Mouse (Mus musculus): ENCODE measurements around the gene Dmwd. TPM values are rescaled to one million over a fixed set of nuclear protein-coding genes. Genes with fewer than 3 reads are reported as not detected.

The Dmwd gene
- polyA plus RNA-seq, 1 experiment, result 16.3 TPM

- TF ChIP-seq POLR2A (IDR thresholded peaks at IDR 0.05; ENCODE audit: low read depth, low read length) (no peak), CTCF (IDR thresholded peaks at IDR 0.05; ENCODE audit: extremely low read depth, insufficient read length, insufficient replicate concordance, low read depth, low read length) (no peak)
Observed at GRCm38 (mm10) chr7:19054777-19055076, 21.3 kb upstream of the Dmwd start.

GRCm38 (mm10) chr7:19055108-19055507 lies 20.9 kb upstream of the Dmwd start:
- no peak overlapping the region for H3K27ac ChIP-seq (ENCODE audit: insufficient read depth, low read depth, low read length)
- no peak overlapping the region for H3K4me3 ChIP-seq (ENCODE audit: low read depth, low read length)
- TF ChIP-seq CTCF (IDR thresholded peaks at IDR 0.05; ENCODE audit: extremely low read depth, insufficient read length, insufficient replicate concordance, low read depth, low read length), result no peak
- no peak for TF ChIP-seq POLR2A (IDR thresholded peaks at IDR 0.05; ENCODE audit: low read depth, low read length)
- peaks cover 17% of the 10 kb centered on the region; the same call in 1 of the 2 replicates for H3K36me3 ChIP-seq (ENCODE audit: control insufficient read depth, insufficient read depth, low read length)
- WGBS, result 82% methylated on average over 8 of the region's 8 CpGs
- H3K4me1 ChIP-seq (ENCODE audit: control insufficient read depth, insufficient read depth, insufficient read length, low read length), result no peaks in the 10 kb centered on the region
- no peaks in the 10 kb centered on the region for H3K27me3 ChIP-seq (ENCODE audit: control insufficient read depth, insufficient read depth, low read length)

More at GRCm38 (mm10) chr7:19054777-19055076, 21.3 kb upstream of the Dmwd start:
- WGBS, result 80% methylated on average over 9 of the region's 9 CpGs
- no peak overlapping the region for H3K4me3 ChIP-seq (ENCODE audit: low read depth, low read length)
- H3K4me1 ChIP-seq (ENCODE audit: control insufficient read depth, insufficient read depth, insufficient read length, low read length), result no peaks in the 10 kb centered on the region
- no peaks in the 10 kb centered on the region for H3K27me3 ChIP-seq (ENCODE audit: control insufficient read depth, insufficient read depth, low read length)
- no peak overlapping the region for H3K27ac ChIP-seq (ENCODE audit: insufficient read depth, low read depth, low read length)
- H3K36me3 ChIP-seq (ENCODE audit: control insufficient read depth, insufficient read depth, low read length), result peaks cover 20% of the 10 kb centered on the region; the same call in 1 of the 2 replicates

GRCm38 (mm10) chr7:19057405-19057804 lies 18.6 kb upstream of the Dmwd start:
- 84% methylated on average over 10 of the region's 10 CpGs for WGBS
- TF ChIP-seq CTCF (IDR thresholded peaks at IDR 0.05; ENCODE audit: extremely low read depth, insufficient read length, insufficient replicate concordance, low read depth, low read length), result no peak
- TF ChIP-seq POLR2A (IDR thresholded peaks at IDR 0.05; ENCODE audit: low read depth, low read length), result no peak
- no peaks in the 10 kb centered on the region for H3K27me3 ChIP-seq (ENCODE audit: control insufficient read depth, insufficient read depth, low read length)
- H3K36me3 ChIP-seq (ENCODE audit: control insufficient read depth, insufficient read depth, low read length), result peaks cover 2% of the 10 kb centered on the region; the same call in 1 of the 2 replicates
- H3K4me1 ChIP-seq (ENCODE audit: control insufficient read depth, insufficient read depth, insufficient read length, low read length), result no peaks in the 10 kb centered on the region
- no peak overlapping the region for H3K27ac ChIP-seq (ENCODE audit: insufficient read depth, low read depth, low read length)
- no peak overlapping the region for H3K4me3 ChIP-seq (ENCODE audit: low read depth, low read length)

- no peak overlapping the region for H3K4me3 ChIP-seq (ENCODE audit: low read depth, low read length)
- 45% methylated on average over 13 of the region's 13 CpGs for WGBS
Observed at GRCm38 (mm10) chr7:19065896-19066295, 10.1 kb upstream of the Dmwd start.

GRCm38 (mm10) chr7:19067063-19067462 lies 9.0 kb upstream of the Dmwd start:
- no peaks in the 10 kb centered on the region for H3K4me1 ChIP-seq (ENCODE audit: control insufficient read depth, insufficient read depth, insufficient read length, low read length)
- H3K27ac ChIP-seq (ENCODE audit: insufficient read depth, low read depth, low read length), result no peak overlapping the region
- 41% methylated on average over 14 of the region's 14 CpGs for WGBS

More at GRCm38 (mm10) chr7:19065896-19066295, 10.1 kb upstream of the Dmwd start:
- Histone ChIP-seq H3K27ac (ENCODE audit: insufficient read depth, low read depth, low read length) (no peak overlapping the region), H3K4me1 (ENCODE audit: control insufficient read depth, insufficient read depth, insufficient read length, low read length) (no peaks in the 10 kb centered on the region), H3K36me3 (ENCODE audit: control insufficient read depth, insufficient read depth, low read length) (no peaks in the 10 kb centered on the region), H3K27me3 (ENCODE audit: control insufficient read depth, insufficient read depth, low read length) (peaks cover 19% of the 10 kb centered on the region)
- TF ChIP-seq POLR2A (IDR thresholded peaks at IDR 0.05; ENCODE audit: low read depth, low read length), result no peak
- TF ChIP-seq CTCF (IDR thresholded peaks at IDR 0.05; ENCODE audit: extremely low read depth, insufficient read length, insufficient replicate concordance, low read depth, low read length), result no peak

GRCm38 (mm10) chr7:19067935-19068334 lies 8.1 kb upstream of the Dmwd start:
- H3K27ac ChIP-seq (ENCODE audit: insufficient read depth, low read depth, low read length), result no peak overlapping the region
- no peaks in the 10 kb centered on the region for H3K4me1 ChIP-seq (ENCODE audit: control insufficient read depth, insufficient read depth, insufficient read length, low read length)
- H3K4me3 ChIP-seq (ENCODE audit: low read depth, low read length), result no peak overlapping the region
- no peak for TF ChIP-seq CTCF (IDR thresholded peaks at IDR 0.05; ENCODE audit: extremely low read depth, insufficient read length, insufficient replicate concordance, low read depth, low read length)
- no peak for TF ChIP-seq POLR2A (IDR thresholded peaks at IDR 0.05; ENCODE audit: low read depth, low read length)
- H3K27me3 ChIP-seq (ENCODE audit: control insufficient read depth, insufficient read depth, low read length), result peaks cover 19% of the 10 kb centered on the region
- 47% methylated on average over 14 of the region's 14 CpGs for WGBS
- H3K36me3 ChIP-seq (ENCODE audit: control insufficient read depth, insufficient read depth, low read length), result no peaks in the 10 kb centered on the region

More at GRCm38 (mm10) chr7:19067063-19067462, 9.0 kb upstream of the Dmwd start:
- Histone ChIP-seq H3K36me3 (ENCODE audit: control insufficient read depth, insufficient read depth, low read length) (no peaks in the 10 kb centered on the region), H3K4me3 (ENCODE audit: low read depth, low read length) (no peak overlapping the region), H3K27me3 (ENCODE audit: control insufficient read depth, insufficient read depth, low read length) (peaks cover 19% of the 10 kb centered on the region)
- TF ChIP-seq POLR2A (IDR thresholded peaks at IDR 0.05; ENCODE audit: low read depth, low read length), result no peak
- no peak for TF ChIP-seq CTCF (IDR thresholded peaks at IDR 0.05; ENCODE audit: extremely low read depth, insufficient read length, insufficient replicate concordance, low read depth, low read length)

GRCm38 (mm10) chr7:19068707-19069106 lies 7.3 kb upstream of the Dmwd start:
- WGBS, result 0% methylated on average over 2 of the region's 2 CpGs
- Histone ChIP-seq H3K4me3 (ENCODE audit: low read depth, low read length) (no peak overlapping the region), H3K27me3 (ENCODE audit: control insufficient read depth, insufficient read depth, low read length) (peaks cover 19% of the 10 kb centered on the region), H3K27ac (ENCODE audit: insufficient read depth, low read depth, low read length) (no peak overlapping the region), H3K4me1 (ENCODE audit: control insufficient read depth, insufficient read depth, insufficient read length, low read length) (no peaks in the 10 kb centered on the region), H3K36me3 (ENCODE audit: control insufficient read depth, insufficient read depth, low read length) (no peaks in the 10 kb centered on the region)
- TF ChIP-seq POLR2A (IDR thresholded peaks at IDR 0.05; ENCODE audit: low read depth, low read length) (no peak), CTCF (IDR thresholded peaks at IDR 0.05; ENCODE audit: extremely low read depth, insufficient read length, insufficient replicate concordance, low read depth, low read length) (peak; percentile 39; the same call in 1 of the 2 replicates)

All from small intestine, adult 2 months (tissue).